Mouse (Mus musculus) kidney, embryonic 14.5 days (tissue): ENCODE measurements at regions not wholly inside any gene's neighbourhood (a gene's known extent, or its start where the extent isn't known, plus 50 kb on each side); places are given as distances from the start of the nearest gene placed in this dataset.

ENCODE experiments used
- ATAC-seq: fragments of 200-750 bp; cut with Nextera tagmentation; 2 replicates; pipeline ENCODE4 v1.8.0; 2017; ENCODE audit warnings: moderate number of reproducible peaks, mild to moderate bottlenecking, moderate TSS enrichment, moderate library complexity; ENCODE audit not compliant: low FRiP score, low TSS enrichment
- H3K27ac ChIP-seq: fragments of 300-500 bp; sonication (generic); 2 replicates; pipeline ENCODE4 v1.5.1; 2014; ENCODE audit warnings: low read depth, mild to moderate bottlenecking, low read length, moderate library complexity, mixed read lengths
- H3K27me3 ChIP-seq: fragments of 300-500 bp; sonication (generic); 2 replicates; pipeline ENCODE4 v1.6.1; 2014; ENCODE audit warnings: mild to moderate bottlenecking, low read length; ENCODE audit not compliant: control insufficient read depth, insufficient read depth
- H3K36me3 ChIP-seq: fragments of 300-500 bp; sonication (generic); 2 replicates; pipeline ENCODE4 v1.6.1; 2014; ENCODE audit warnings: low read length, mixed read lengths; ENCODE audit not compliant: control insufficient read depth, insufficient read depth
- H3K4me1 ChIP-seq: fragments of 300-500 bp; sonication (generic); 2 replicates; pipeline ENCODE4 v1.6.1; 2014; ENCODE audit warnings: low read length, mixed read lengths; ENCODE audit not compliant: control insufficient read depth, insufficient read depth
- H3K4me2 ChIP-seq: fragments of 300-500 bp; sonication (generic); replicated peaks from 2 replicates; pipeline ENCODE4 v1.6.1; 2014; ENCODE audit warnings: low read depth, mild to moderate bottlenecking, low read length
- H3K4me3 ChIP-seq: fragments of 300-500 bp; sonication (generic); 2 replicates; pipeline ENCODE4 v1.5.1; 2014; ENCODE audit warnings: mild to moderate bottlenecking, low read length
- H3K9ac ChIP-seq: fragments of 300-500 bp; sonication (generic); 2 replicates; pipeline ENCODE4 v1.6.1; 2014; ENCODE audit warnings: low read depth, mild to moderate bottlenecking, low read length, moderate library complexity
- H3K9me3 ChIP-seq: fragments of 300-500 bp; sonication (generic); 2 replicates; pipeline ENCODE4 v1.6.1; 2016; ENCODE audit warnings: low read length; ENCODE audit not compliant: control insufficient read depth
- WGBS: fragments of 180-500 bp; shearing (Covaris S2); extraction: QIAGEN DNeasy Blood & Tissue Kit; methylation state at CpG from one replicate; pipeline ENCODE4 v1.1.7; 2014; 5-methylcytosine and 5-hydroxymethylcytosine counted together

- Histone ChIP-seq H3K4me3 (no peak overlapping the region), H3K27ac (no peak overlapping the region), H3K4me2 (no peak overlapping the region), H3K4me1 (no peaks in the 10 kb centered on the region), H3K27me3 (no peaks in the 10 kb centered on the region), H3K36me3 (no peaks in the 10 kb centered on the region), H3K9ac (no peak overlapping the region), H3K9me3 (no peaks in the 10 kb centered on the region)
- WGBS: 59% methylated on average over 5 of the region's 5 CpGs
- ATAC-seq: no peak
Observed at GRCm38 (mm10) chr8:6527171-6527570, 1422.0 kb upstream of the Slc10a2 start.

GRCm38 (mm10) chr8:6515882-6516682 lies 1410.9 kb upstream of the Slc10a2 start:
- Histone ChIP-seq H3K4me1 (no peaks in the 10 kb centered on the region), H3K4me3 (no peak overlapping the region), H3K9ac (no peak overlapping the region), H3K9me3 (no peaks in the 10 kb centered on the region), H3K36me3 (no peaks in the 10 kb centered on the region), H3K4me2 (no peak overlapping the region), H3K27ac (no peak overlapping the region; the same call in 1 of the 2 replicates), H3K27me3 (no peaks in the 10 kb centered on the region)
- ATAC-seq: peak; percentile 81; the same call in 1 of the 2 replicates

- no peak for ATAC-seq
- no peaks in the 10 kb centered on the region for H3K9me3 ChIP-seq
- H3K4me3 ChIP-seq: no peak overlapping the region
- no peak overlapping the region for H3K4me2 ChIP-seq
- 35% methylated on average over 1 of the region's 1 CpGs for WGBS
- H3K4me1 ChIP-seq: no peaks in the 10 kb centered on the region
- H3K9ac ChIP-seq: no peak overlapping the region
- no peak overlapping the region for H3K27ac ChIP-seq
- no peaks in the 10 kb centered on the region for H3K36me3 ChIP-seq
- no peaks in the 10 kb centered on the region for H3K27me3 ChIP-seq
Observed at GRCm38 (mm10) chr8:6492453-6492852, 1387.3 kb upstream of the Slc10a2 start.

- Histone ChIP-seq H3K9ac (no peak overlapping the region), H3K4me1 (no peaks in the 10 kb centered on the region), H3K27ac (no peak overlapping the region), H3K27me3 (no peaks in the 10 kb centered on the region), H3K4me3 (no peak overlapping the region), H3K36me3 (no peaks in the 10 kb centered on the region), H3K4me2 (no peak overlapping the region), H3K9me3 (no peaks in the 10 kb centered on the region)
- no peak for ATAC-seq
- WGBS: 73% methylated on average over 1 of the region's 1 CpGs
Observed at GRCm38 (mm10) chr8:6481966-6482365, 1376.8 kb upstream of the Slc10a2 start.

- no peak overlapping the region for H3K4me3 ChIP-seq
- no peaks in the 10 kb centered on the region for H3K4me1 ChIP-seq
- 87% methylated on average over 3 of the region's 3 CpGs for WGBS
- no peak overlapping the region for H3K27ac ChIP-seq
- no peaks in the 10 kb centered on the region for H3K27me3 ChIP-seq
- ATAC-seq: no peak
- no peaks in the 10 kb centered on the region for H3K9me3 ChIP-seq
- H3K36me3 ChIP-seq: no peaks in the 10 kb centered on the region
- H3K9ac ChIP-seq: no peak overlapping the region
- H3K4me2 ChIP-seq: no peak overlapping the region
Observed at GRCm38 (mm10) chr8:6471089-6471488, 1365.9 kb upstream of the Slc10a2 start.

GRCm38 (mm10) chr8:6456553-6457180 lies 1351.5 kb upstream of the Slc10a2 start:
- H3K4me2 ChIP-seq: no peak overlapping the region
- H3K36me3 ChIP-seq: no peaks in the 10 kb centered on the region
- H3K9me3 ChIP-seq: no peaks in the 10 kb centered on the region
- H3K4me3 ChIP-seq: no peak overlapping the region
- H3K27me3 ChIP-seq: no peaks in the 10 kb centered on the region
- WGBS: 47% methylated on average over 3 of the region's 3 CpGs
- no peaks in the 10 kb centered on the region for H3K4me1 ChIP-seq
- no peak overlapping the region for H3K9ac ChIP-seq
- no peak overlapping the region for H3K27ac ChIP-seq
- ATAC-seq: no peak

GRCm38 (mm10) chr8:6448301-6448700 lies 1343.2 kb upstream of the Slc10a2 start:
- WGBS: 70% methylated on average over 6 of the region's 6 CpGs

GRCm38 (mm10) chr8:6439069-6439468 lies 1333.9 kb upstream of the Slc10a2 start:
- no peak overlapping the region for H3K4me2 ChIP-seq
- H3K36me3 ChIP-seq: no peaks in the 10 kb centered on the region
- H3K4me3 ChIP-seq: no peak overlapping the region
- H3K9me3 ChIP-seq: no peaks in the 10 kb centered on the region
- ATAC-seq: no peak
- no peaks in the 10 kb centered on the region for H3K27me3 ChIP-seq
- 74% methylated on average over 4 of the region's 4 CpGs for WGBS
- H3K4me1 ChIP-seq: no peaks in the 10 kb centered on the region
- no peak overlapping the region for H3K27ac ChIP-seq
- H3K9ac ChIP-seq: no peak overlapping the region

More at GRCm38 (mm10) chr8:6448301-6448700, 1343.2 kb upstream of the Slc10a2 start:
- no peaks in the 10 kb centered on the region for H3K9me3 ChIP-seq
- H3K4me2 ChIP-seq: no peak overlapping the region
- no peaks in the 10 kb centered on the region for H3K27me3 ChIP-seq
- H3K36me3 ChIP-seq: no peaks in the 10 kb centered on the region
- no peak overlapping the region for H3K27ac ChIP-seq
- H3K9ac ChIP-seq: no peak overlapping the region
- H3K4me1 ChIP-seq: no peaks in the 10 kb centered on the region
- ATAC-seq: no peak
- no peak overlapping the region for H3K4me3 ChIP-seq
